Mouse (Mus musculus) ES-E14 (cell line): Measurements from ENCODE around the gene Gm572.

Source experiments
- CHD2 ChIP-seq: IDR thresholded peaks from 2 replicates; pipeline ENCODE4 v1.6.1; 2014; ENCODE audit warnings: mild to moderate bottlenecking, low read depth, low read length, inconsistent platforms
- ZC3H11A ChIP-seq: IDR thresholded peaks from 2 replicates; pipeline ENCODE4 v1.6.1; 2012; ENCODE audit warnings: low read depth, mild to moderate bottlenecking, inconsistent platforms, low read length, borderline replicate concordance

DNA sequence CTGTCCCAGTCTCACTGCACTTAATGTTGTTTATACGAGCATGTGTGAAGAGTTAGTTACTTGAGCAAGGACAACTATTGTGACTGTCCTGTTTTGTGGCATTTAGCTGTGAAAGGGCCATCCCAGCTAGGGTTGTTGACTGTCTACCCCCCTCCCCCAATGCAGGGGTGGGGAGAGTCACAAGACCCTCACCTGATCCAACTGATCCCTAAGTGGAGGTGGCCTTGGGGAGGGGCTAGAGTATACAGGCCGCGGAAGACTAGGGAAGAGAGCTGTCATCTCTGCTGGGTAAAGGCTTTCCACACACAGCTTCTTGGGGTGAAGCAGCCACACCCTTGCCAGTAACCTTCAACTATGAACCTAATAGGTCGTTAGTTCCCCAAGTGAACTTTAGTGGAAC lies 42.8 kb upstream of the Gm572 start:
- no peak for TF ChIP-seq ZC3H11A
- no peak for TF ChIP-seq CHD2
